Mouse (Mus musculus): ENCODE data around the gene Wfikkn1. TPM values are rescaled to one million over a fixed set of nuclear protein-coding genes. Genes with fewer than 3 reads are reported as not detected.

Wfikkn1 gene
- total RNA-seq, 2 experiments from 2014 or later = 1.7 TPM

- intact Hi-C loops (cut with DNase I) = no loop called here
- TF ChIP-seq CTCF (IDR thresholded peaks at IDR 0.05) = no peak
- H3K27ac ChIP-seq = peak overlapping the region; percentile 99
- DNase-seq (ENCODE audit: extremely low spot score in 1 of 2, low spot score in 2 of 2) = no peak
- peak overlapping the region; percentile 72 for H3K4me3 ChIP-seq
These were observed 46.6 kb downstream of the Wfikkn1 start for GRCm38 (mm10) chr17:25833961-25834594.

DNA sequence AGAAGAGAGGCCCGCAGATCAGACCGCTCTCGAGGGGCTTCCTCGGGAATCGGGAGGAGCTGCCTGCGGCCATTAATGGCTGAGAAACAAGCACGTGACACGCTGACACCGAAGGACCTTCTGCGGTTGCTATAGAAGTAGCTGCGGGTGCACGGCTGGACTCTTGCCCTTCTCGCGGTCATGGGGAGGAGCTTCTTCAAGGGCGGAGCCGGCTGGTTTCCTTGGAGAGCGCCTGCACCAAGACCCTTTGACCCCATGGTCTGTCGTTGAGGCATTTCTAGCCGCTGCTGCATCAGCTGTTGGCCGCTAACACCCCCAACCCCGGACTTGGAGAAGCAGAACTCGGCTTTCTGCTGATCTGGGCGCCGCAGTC, 47.4 kb downstream of the Wfikkn1 start, which contains the start of gene Stub1:
Gene Stub1 (minus strand): TSS at position 114 of the 373 bp plus-strand sequence.
- peak within 1 kb of the TSS; percentile 72 for H3K4me3 ChIP-seq
- intact Hi-C loops (cut with DNase I) = no loop called here
- no peak for TF ChIP-seq CTCF (IDR thresholded peaks at IDR 0.05)
- peak within 1 kb of the TSS; percentile 99 for H3K27ac ChIP-seq
- peak; percentile 79 to 80 for DNase-seq (ENCODE audit: extremely low spot score in 1 of 2, low spot score in 2 of 2)

DNA sequence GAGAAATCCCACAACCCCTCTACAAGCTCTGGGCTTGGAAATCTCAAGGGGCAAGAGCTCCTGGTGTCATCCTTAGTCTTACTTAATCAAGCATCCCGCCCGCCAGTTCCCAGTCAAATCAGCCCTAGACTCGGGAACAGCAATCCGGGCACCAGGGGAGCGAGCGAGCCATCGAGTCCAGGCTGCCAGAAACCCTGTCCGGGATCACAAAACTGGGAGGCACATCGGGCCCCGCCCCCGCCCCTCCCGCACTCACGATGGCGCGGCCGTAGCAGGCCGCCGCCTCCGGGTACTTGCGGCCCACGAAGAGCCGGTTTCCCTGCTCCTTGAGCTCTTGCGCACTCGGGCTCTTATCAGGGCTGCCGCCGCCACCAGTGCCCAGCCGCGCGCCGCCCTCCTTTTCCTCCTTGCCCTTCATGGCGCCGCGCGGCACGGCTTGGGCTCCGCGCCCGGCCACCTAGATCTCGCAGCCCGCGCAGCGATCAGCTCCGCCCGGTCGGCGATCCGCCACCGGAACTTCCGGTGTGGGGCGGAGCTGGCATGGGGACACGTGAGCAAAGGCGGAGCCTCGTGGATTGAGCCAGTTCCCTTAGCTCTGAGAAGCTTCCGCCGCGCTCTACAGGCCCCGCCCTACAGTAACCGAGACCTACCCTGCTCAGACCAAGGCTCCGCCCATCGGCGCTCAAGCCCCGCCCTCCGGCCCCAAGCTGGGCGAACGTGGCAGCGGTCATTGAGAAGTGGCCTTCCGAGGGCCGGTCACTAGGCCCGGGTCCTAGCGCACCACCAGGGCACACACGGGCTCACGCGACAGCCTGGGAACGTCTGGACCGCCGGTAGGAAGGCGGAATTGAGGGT, 48.0 kb downstream of the Wfikkn1 start:
- no peak for TF ChIP-seq CTCF (IDR thresholded peaks at IDR 0.05)
- intact Hi-C loops (cut with DNase I) = no loop called here
- peak overlapping the region; percentile 99 for H3K27ac ChIP-seq

DNA sequence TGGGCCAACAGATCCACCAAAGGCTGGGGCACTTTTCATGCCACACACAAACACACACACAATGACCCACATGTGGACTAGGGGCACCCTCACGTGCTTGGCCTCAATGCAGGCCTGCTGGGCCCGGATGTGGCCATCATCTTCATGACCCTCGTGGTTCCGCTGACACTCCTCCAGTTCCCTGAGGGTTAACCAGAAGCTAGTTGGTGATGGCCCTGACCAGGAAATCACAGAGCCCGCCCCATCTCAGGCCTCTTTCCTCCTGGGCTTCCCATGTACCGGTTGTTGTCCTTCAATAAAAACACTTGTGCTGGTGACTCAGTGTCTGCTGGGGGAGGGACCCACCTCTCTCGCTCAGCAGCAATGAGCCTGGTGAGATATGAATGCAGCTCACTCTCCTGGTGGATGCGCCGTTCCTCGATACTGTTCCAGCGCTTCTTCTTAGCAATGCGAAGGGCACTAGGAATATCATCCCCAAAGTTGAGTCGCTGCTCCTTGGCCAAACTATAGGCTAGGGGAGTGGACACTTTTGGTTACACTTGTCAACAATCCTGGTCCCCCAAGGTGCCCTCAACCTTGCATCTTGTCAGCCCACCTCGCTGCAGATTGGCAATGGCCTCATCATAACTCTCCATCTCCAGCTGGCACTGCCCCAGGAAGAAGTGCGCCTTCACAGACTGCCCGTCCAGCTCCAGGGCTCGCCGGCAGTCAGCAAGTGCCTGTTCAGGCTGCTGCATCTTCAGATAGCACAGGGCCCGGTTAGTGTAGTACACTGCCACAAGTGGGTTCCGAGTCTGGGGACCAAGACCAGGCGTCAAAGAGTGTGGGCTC, 49.0 kb downstream of the Wfikkn1 start:
- intact Hi-C loops (cut with DNase I) = no loop called here
- H3K4me3 ChIP-seq = peak overlapping the region; percentile 72
- TF ChIP-seq CTCF (IDR thresholded peaks at IDR 0.05) = no peak
- peak overlapping the region; percentile 99 for H3K27ac ChIP-seq
- no peak for DNase-seq (ENCODE audit: extremely low spot score in 1 of 2, low spot score in 2 of 2)

More for the DNA sequence above, 48.0 kb downstream of the Wfikkn1 start:
- peak; percentile 97 to 98 for DNase-seq (ENCODE audit: extremely low spot score in 1 of 2, low spot score in 2 of 2)
- H3K4me3 ChIP-seq = peak overlapping the region; percentile 72

DNA sequence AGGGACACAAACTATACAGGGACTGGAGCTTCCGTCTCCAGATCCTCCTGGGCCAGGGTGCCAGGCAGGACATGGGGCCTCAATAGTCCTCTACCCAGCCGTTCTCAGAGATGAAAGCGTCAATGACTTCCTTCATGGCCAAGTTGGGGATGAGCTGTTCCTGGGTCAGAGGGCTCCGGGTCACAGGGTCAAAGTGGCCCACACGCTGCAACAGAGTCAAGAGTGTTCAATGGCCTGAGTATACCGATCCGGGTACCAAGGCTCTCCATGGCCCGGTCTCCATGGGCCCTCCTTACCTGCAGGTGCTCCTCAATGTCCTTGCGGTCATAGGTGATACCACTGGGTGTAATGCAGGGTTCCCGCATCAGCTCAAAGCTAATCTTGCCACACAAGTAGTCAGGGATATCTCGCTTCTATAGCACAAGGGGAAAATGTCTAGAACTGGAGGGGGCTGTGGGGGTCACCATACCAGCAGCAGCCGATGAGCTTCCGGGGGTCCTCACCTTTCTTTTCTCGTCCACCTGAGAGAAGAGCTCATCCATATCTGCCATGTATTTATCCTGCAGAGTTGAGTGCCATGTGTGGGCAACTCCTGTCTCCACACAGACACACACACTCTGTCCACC, 49.7 kb downstream of the Wfikkn1 start:
- H3K27ac ChIP-seq = no peak overlapping the region
- no peak for TF ChIP-seq CTCF (IDR thresholded peaks at IDR 0.05)
- DNase-seq (ENCODE audit: extremely low spot score in 1 of 2, low spot score in 2 of 2) = no peak
- intact Hi-C loops (cut with DNase I) = no loop called here
- peak overlapping the region; percentile 72; the same call in 1 of the 2 replicates for H3K4me3 ChIP-seq

- H3K4me3 ChIP-seq = peak overlapping the region; percentile 67; the same call in 1 of the 2 replicates
- intact Hi-C loops (cut with DNase I) = no loop called here
- DNase-seq (ENCODE audit: extremely low spot score in 1 of 2, low spot score in 2 of 2) = no peak
These were observed 50.4 kb downstream of the Wfikkn1 start for GRCm38 (mm10) chr17:25830200-25830753.

DNA sequence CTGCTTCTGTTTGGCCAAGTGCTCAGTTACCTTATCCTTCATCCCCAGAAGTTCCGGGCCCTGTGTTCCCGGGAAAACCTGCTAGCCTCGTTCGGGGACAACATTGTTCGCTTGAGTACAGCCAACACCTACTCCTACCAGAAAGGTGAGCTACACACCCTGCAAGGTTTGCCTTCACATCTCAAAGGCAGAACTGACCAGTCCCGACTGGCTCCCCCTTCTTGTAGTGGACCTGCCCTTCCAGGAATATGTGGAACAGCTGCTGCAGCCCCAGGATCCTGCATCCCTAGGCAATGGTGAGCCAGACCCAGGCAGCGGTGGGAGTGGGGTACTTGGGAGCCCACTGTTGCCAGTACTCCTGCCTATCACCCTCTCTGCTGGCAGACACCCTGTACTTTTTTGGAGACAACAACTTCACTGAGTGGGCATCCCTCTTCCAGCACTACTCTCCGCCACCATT, 51.1 kb downstream of the Wfikkn1 start:
- intact Hi-C loops (cut with DNase I) = no loop called here

More at GRCm38 (mm10) chr17:25830200-25830753, 50.4 kb downstream of the Wfikkn1 start:
- TF ChIP-seq CTCF (IDR thresholded peaks at IDR 0.05) = no peak
- no peak overlapping the region for H3K27ac ChIP-seq

DNA sequence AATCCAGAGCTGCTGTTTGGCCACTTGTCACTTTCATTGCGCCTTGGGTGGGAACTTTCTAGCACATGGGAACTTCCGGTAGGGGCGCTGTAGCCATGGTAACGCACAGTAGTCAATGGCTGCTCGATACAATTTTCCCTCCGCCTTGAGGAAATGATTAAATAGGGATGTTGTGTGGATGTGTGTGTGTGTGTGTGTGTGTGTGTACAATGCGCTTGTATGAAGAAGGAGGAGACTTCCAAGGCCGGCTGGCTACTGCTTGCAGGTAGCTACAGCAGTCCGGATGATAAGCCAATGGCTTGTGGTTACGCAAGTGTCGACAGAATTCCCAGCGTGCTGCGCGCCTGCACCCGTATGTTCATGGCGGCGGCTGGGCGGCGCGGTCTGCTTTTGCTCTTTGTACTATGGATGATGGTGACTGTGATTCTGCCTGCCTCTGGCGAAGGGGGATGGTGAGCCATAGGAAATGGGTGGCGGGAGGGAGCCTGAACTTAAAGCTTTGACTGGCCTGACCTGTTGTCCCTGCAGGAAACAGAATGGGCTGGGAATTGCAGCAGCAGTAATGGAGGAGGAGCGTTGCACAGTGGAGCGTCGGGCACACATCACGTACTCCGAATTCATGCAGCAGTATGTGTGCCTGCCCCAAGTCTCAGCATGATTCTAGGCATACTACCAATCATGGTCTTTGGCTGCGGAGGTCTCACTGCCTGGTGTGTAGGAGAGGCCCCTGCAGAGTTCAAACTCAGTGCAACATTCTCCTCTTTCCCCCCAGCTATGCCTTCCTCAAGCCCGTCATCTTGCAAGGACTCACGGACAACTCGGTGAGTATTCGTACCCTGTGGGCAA, 51.7 kb downstream of the Wfikkn1 start, which contains the start of gene Jmjd8:
Gene Jmjd8 (plus strand): TSS at position 156 of the 846 bp plus-strand sequence.
- intact Hi-C loops (cut with DNase I) = no loop called here
- peak; percentile 82 to 85 for DNase-seq (ENCODE audit: extremely low spot score in 1 of 2, low spot score in 2 of 2)
- Histone ChIP-seq H3K27ac (peak within 1 kb of the TSS; percentile 95), H3K4me3 (peak within 1 kb of the TSS; percentile 67)
- TF ChIP-seq CTCF (IDR thresholded peaks at IDR 0.05) = peak; percentile 51

More for the DNA sequence above, 51.1 kb downstream of the Wfikkn1 start:
- no peak for TF ChIP-seq CTCF (IDR thresholded peaks at IDR 0.05)
- H3K27ac ChIP-seq = peak overlapping the region; percentile 95
- H3K4me3 ChIP-seq = peak overlapping the region; percentile 67
- DNase-seq (ENCODE audit: extremely low spot score in 1 of 2, low spot score in 2 of 2) = no peak

DNA sequence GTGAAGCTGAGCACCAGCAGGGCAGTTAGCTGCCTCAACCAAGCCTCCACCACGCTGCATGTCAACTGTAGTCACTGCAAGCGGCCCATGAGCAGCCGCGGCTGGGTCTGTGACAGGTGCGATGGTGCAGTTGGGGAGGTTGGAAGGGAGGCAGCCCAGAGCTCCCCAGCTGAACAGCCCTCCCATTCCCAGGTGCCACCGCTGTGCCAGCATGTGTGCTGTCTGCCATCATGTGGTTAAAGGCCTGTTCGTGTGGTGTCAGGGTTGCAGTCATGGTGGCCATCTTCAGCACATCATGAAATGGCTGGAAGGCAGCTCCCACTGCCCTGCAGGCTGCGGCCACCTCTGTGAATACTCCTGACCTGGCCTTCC, 52.4 kb downstream of the Wfikkn1 start:
- DNase-seq (ENCODE audit: extremely low spot score in 1 of 2, low spot score in 2 of 2) = no peak
- Histone ChIP-seq H3K4me3 (peak overlapping the region; percentile 67), H3K27ac (peak overlapping the region; percentile 95)
- intact Hi-C loops (cut with DNase I) = no loop called here
- no peak for TF ChIP-seq CTCF (IDR thresholded peaks at IDR 0.05)

Small RNA genes within 50 kb of the gene (microRNA-seq; reads per million reads assigned to microRNA genes)
- gene Mir3082 = 6.6 to 6.7 reads per million in 2 experiments

Other genes with a start within 250 kb of the Wfikkn1 start
- gene Gng13, start 163.7 kb downstream of the Wfikkn1 start, total RNA-seq (2021) = 100 to 1,000 TPM; 146 to 168 TPM
- 1 to 10 TPM; 1.3 to 1.4 TPM for gene Chtf18, start 153.4 kb downstream of the Wfikkn1 start, total RNA-seq (2021)
- 10 to 100 TPM; 55.6 to 57.4 TPM for gene Rpusd1, start 153.2 kb downstream of the Wfikkn1 start, total RNA-seq (2021)
- gene Mslnl, start 144.8 kb downstream of the Wfikkn1 start, total RNA-seq (2021) = under 1 TPM; 0.45 to 0.47 TPM
- gene Msln, start 126.5 kb downstream of the Wfikkn1 start, total RNA-seq (2021) = 1 to 10 TPM; 3.1 to 3.9 TPM
- gene Narfl, start 107.1 kb downstream of the Wfikkn1 start, total RNA-seq (2021) = 10 to 100 TPM; 32.4 to 33.2 TPM
- gene Haghl, start 95.2 kb downstream of the Wfikkn1 start, total RNA-seq (2021) = 100 to 1,000 TPM; 112 to 123 TPM
- gene Ccdc78, start 94.3 kb downstream of the Wfikkn1 start, total RNA-seq (2021) = not detected
- 10 to 100 TPM; 84.9 to 85.1 TPM for gene Fam173a, start 88.0 kb downstream of the Wfikkn1 start, total RNA-seq (2021)
- 1 to 10 TPM in 1 of 2 experiments, not detected in 1; 1.4 TPM for gene AC134908.4, start 85.2 kb downstream of the Wfikkn1 start, total RNA-seq (2021)
- 10 to 100 TPM; 72.3 to 88.2 TPM for gene Metrn, start 83.7 kb downstream of the Wfikkn1 start, total RNA-seq (2021)
- 100 to 1,000 TPM; 644 to 656 TPM for gene Fbxl16, start 71.8 kb downstream of the Wfikkn1 start, total RNA-seq (2021)
- 10 to 100 TPM; 26.8 to 30.9 TPM for gene Wdr24, start 57.2 kb downstream of the Wfikkn1 start, total RNA-seq (2021)
- gene Jmjd8, start 52.0 kb downstream of the Wfikkn1 start, total RNA-seq (2021) = 10 to 100 TPM; 55.1 to 55.6 TPM
- 100 to 1,000 TPM; 162 to 171 TPM for gene Stub1, start 47.5 kb downstream of the Wfikkn1 start, total RNA-seq (2021)
- 10 to 100 TPM; 36.3 to 39.6 TPM for gene Rhbdl1, start 43.6 kb downstream of the Wfikkn1 start, total RNA-seq (2021)
- 10 to 100 TPM; 23.0 to 25.1 TPM for gene Gm20683, start 39.1 kb downstream of the Wfikkn1 start, total RNA-seq (2021)
- gene Rhot2, start 36.0 kb downstream of the Wfikkn1 start, total RNA-seq (2021) = 100 to 1,000 TPM; 103 to 105 TPM
- gene Wdr90, start 19.4 kb downstream of the Wfikkn1 start, total RNA-seq (2021) = 10 to 100 TPM; 34.9 to 36.8 TPM
- gene Mcrip2, start 12.1 kb downstream of the Wfikkn1 start, total RNA-seq (2021) = 10 to 100 TPM; 17.8 to 25.7 TPM
- gene Mettl26, start 5.8 kb downstream of the Wfikkn1 start, total RNA-seq (2021) = 10 to 100 TPM; 37.8 to 38.1 TPM
- gene Rab40c, start 38.9 kb upstream of the Wfikkn1 start, total RNA-seq (2021) = 10 to 100 TPM; 46.4 to 47.2 TPM
- gene Pigq, start 64.1 kb upstream of the Wfikkn1 start, total RNA-seq (2021) = 100 to 1,000 TPM in 1 of 2 experiments, 10 to 100 TPM in 1; 96.5 to 118 TPM
- under 1 TPM; 0.20 to 0.87 TPM for gene Nhlrc4, start 64.1 kb upstream of the Wfikkn1 start, total RNA-seq (2021)
- under 1 TPM; 0.26 to 0.27 TPM for gene A930017K11Rik, start 71.7 kb upstream of the Wfikkn1 start, total RNA-seq (2021)
- 10 to 100 TPM; 53.9 to 59.3 TPM for gene Capn15, start 104.9 kb upstream of the Wfikkn1 start, total RNA-seq (2021)
- gene Rab11fip3, start 188.7 kb upstream of the Wfikkn1 start, total RNA-seq (2021) = 100 to 1,000 TPM; 114 to 119 TPM
- 10 to 100 TPM; 28.5 to 31.5 TPM for gene Decr2, start 209.5 kb upstream of the Wfikkn1 start, total RNA-seq (2021)
- gene Nme4, start 214.7 kb upstream of the Wfikkn1 start, total RNA-seq (2021) = 1 to 10 TPM; 3.6 to 4.2 TPM
- gene Tmem8, start 232.4 kb upstream of the Wfikkn1 start, total RNA-seq (2021) = 10 to 100 TPM; 14.3 to 14.7 TPM
- 10 to 100 TPM; 67.8 to 68.0 TPM for gene Mrpl28, start 242.6 kb upstream of the Wfikkn1 start, total RNA-seq (2021)

All from left cerebral cortex, adult 2 months (tissue).